Mouse (Mus musculus) embryonic facial prominence, embryonic 12.5 days (tissue): Measurements from ENCODE around the gene Ccnb1ip1. TPM values are rescaled to one million over a fixed set of nuclear protein-coding genes. Genes with fewer than 3 reads are reported as not detected.

Experiments
- ATAC-seq: fragments of 200-750 bp; cut with Nextera tagmentation; 2 replicates; pipeline ENCODE4 v1.8.0; 2017; ENCODE audit not compliant: insufficient number of reproducible peaks, insufficient read depth, low FRiP score, low TSS enrichment
- H3K27ac ChIP-seq: fragments of 300-500 bp; sonication (generic); 2 replicates; pipeline ENCODE4 v1.5.1; 2016; ENCODE audit warnings: mild to moderate bottlenecking
- H3K27me3 ChIP-seq: fragments of 300-500 bp; sonication (generic); 2 replicates; pipeline ENCODE4 v1.6.1; 2016; ENCODE audit warnings: mild to moderate bottlenecking, moderate library complexity
- H3K36me3 ChIP-seq: fragments of 300-500 bp; sonication (generic); 2 replicates; pipeline ENCODE4 v1.6.1; 2016; ENCODE audit warnings: mild to moderate bottlenecking
- H3K4me1 ChIP-seq: fragments of 300-500 bp; sonication (generic); 2 replicates; pipeline ENCODE4 v1.6.1; 2016
- H3K4me2 ChIP-seq: fragments of 300-500 bp; sonication (generic); replicated peaks from 2 replicates; pipeline ENCODE4 v1.6.1; 2016; ENCODE audit warnings: mild to moderate bottlenecking, moderate library complexity
- H3K4me3 ChIP-seq: fragments of 300-500 bp; sonication (generic); 2 replicates; pipeline ENCODE4 v1.5.1; 2016; ENCODE audit warnings: mild to moderate bottlenecking
- H3K9ac ChIP-seq: fragments of 300-500 bp; sonication (generic); 2 replicates; pipeline ENCODE4 v1.6.1; 2016; ENCODE audit warnings: mild to moderate bottlenecking, moderate library complexity
- H3K9me3 ChIP-seq: fragments of 300-500 bp; sonication (generic); 2 replicates; pipeline ENCODE4 v1.6.1; 2016; ENCODE audit warnings: mild to moderate bottlenecking, moderate library complexity
- WGBS: fragments of 180-500 bp; shearing (Covaris S2); methylation state at CpG from one replicate; pipeline ENCODE4 v1.1.7; 2016; 5-methylcytosine and 5-hydroxymethylcytosine counted together
- polyA plus RNA-seq: library from polyadenylated mRNA; unstranded; fragments of >200 nt; fragmentation: Nextera tagmentation; extraction: Ambion mirVana; gene quantifications from 2 replicates; pipeline ENCODE4 v1.2.1, GENCODE M21; 2016

Ccnb1ip1 gene
- polyA plus RNA-seq, 1 experiment from 2014 or later, result not detected

DNA sequence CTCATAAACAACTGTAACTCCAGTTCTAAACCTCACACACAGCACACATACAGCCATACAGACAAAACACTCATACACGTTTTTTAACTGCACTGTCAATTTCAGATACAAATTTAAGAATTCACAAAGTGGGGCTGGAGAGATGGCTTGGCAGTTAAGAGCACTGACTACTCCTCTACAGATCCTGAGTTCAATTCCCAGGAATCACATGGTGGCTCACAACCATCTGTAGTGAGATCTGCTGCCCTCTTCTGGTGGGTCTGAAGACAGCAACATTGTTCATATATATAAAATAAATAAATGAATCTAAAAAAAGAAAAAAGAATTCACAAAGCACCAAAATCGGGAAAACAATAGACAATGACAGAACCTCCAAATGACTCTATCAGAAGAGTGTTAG is 36.2 kb downstream of the Ccnb1ip1 start:
- H3K9ac ChIP-seq, result no peak overlapping the region
- no peak overlapping the region for H3K4me2 ChIP-seq
- H3K36me3 ChIP-seq, result peaks cover 75% of the 10 kb centered on the region
- no peaks in the 10 kb centered on the region for H3K4me1 ChIP-seq
- ATAC-seq, result no peak
- no peaks in the 10 kb centered on the region for H3K9me3 ChIP-seq
- H3K27me3 ChIP-seq, result no peaks in the 10 kb centered on the region
- H3K4me3 ChIP-seq, result no peak overlapping the region
- no peak overlapping the region for H3K27ac ChIP-seq
- 83% methylated on average over 2 of the region's 2 CpGs for WGBS

DNA sequence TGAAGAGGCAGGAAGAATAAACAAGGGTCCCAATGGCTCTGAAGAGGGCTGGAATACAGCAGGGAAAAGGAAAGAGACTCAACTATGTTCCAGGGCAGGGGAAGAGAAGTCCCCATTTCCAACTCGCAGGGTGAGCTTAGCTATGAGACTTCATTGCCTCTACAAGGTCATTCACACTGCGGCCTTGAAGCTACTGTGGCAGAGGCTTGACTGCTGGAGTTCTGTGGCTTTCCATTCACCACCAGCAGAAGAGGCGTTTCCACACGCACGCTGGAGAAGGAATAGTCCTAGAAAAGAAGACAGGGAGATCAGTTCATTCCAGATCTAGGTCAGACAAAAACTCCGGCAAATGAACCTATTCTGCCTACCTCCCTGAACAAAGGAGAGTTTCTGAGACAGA is 41.8 kb downstream of the Ccnb1ip1 start:
- Histone ChIP-seq H3K9me3 (no peaks in the 10 kb centered on the region), H3K27me3 (no peaks in the 10 kb centered on the region), H3K36me3 (peaks cover 56% of the 10 kb centered on the region), H3K9ac (no peak overlapping the region), H3K4me2 (no peak overlapping the region), H3K4me1 (no peaks in the 10 kb centered on the region), H3K27ac (no peak overlapping the region), H3K4me3 (no peak overlapping the region)
- 98% methylated on average over 6 of the region's 6 CpGs for WGBS
- no peak for ATAC-seq

- 73% methylated on average over 5 of the region's 5 CpGs for WGBS
- H3K4me3 ChIP-seq, result no peak overlapping the region
- no peaks in the 10 kb centered on the region for H3K4me1 ChIP-seq
- H3K36me3 ChIP-seq, result peaks cover 6% of the 10 kb centered on the region; the same call in 1 of the 2 replicates
- H3K9ac ChIP-seq, result no peak overlapping the region
- no peaks in the 10 kb centered on the region for H3K9me3 ChIP-seq
- no peak for ATAC-seq
- H3K27ac ChIP-seq, result no peak overlapping the region
- no peak overlapping the region for H3K4me2 ChIP-seq
- no peaks in the 10 kb centered on the region for H3K27me3 ChIP-seq
These were observed 49.0 kb downstream of the Ccnb1ip1 start for GRCm38 (mm10) chr14:50758416-50759085.

DNA sequence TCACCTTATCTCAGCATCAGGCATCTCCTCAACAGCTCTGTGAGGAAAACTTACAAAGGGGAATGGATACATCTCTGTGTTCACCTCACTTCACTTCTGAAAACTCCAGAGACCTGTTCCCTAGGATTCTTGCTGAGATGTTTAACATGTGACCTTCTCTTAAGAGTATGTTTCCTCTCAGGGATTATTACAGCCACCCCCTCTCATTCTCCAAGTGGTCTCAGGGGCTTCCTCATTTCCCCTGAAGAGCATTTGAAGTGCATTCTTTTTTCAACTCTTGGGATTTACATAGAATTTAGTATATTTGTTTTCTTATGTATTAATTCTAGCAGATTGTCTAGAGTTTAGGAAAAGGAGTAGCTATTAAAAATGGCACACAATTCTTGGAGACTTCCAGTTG is 62.5 kb downstream of the Ccnb1ip1 start, which contains the start of gene Olfr749:
TSS of gene Olfr749 (minus strand) at position 101 of the 400 bp plus-strand sequence.
- no peak within 1 kb of the TSS for H3K4me2 ChIP-seq
- no peaks in the 10 kb centered on the region for H3K4me1 ChIP-seq
- no peaks in the 10 kb centered on the region for H3K9me3 ChIP-seq
- H3K27ac ChIP-seq, result no peak within 1 kb of the TSS
- no peaks in the 10 kb centered on the region for H3K27me3 ChIP-seq
- no peak within 1 kb of the TSS for H3K9ac ChIP-seq
- H3K4me3 ChIP-seq, result no peak within 1 kb of the TSS
- no peaks in the 10 kb centered on the region for H3K36me3 ChIP-seq
- ATAC-seq, result no peak

- Histone ChIP-seq H3K4me2 (no peak overlapping the region), H3K4me3 (no peak overlapping the region), H3K36me3 (no peaks in the 10 kb centered on the region), H3K4me1 (no peaks in the 10 kb centered on the region), H3K27ac (no peak overlapping the region), H3K9ac (no peak overlapping the region), H3K9me3 (no peaks in the 10 kb centered on the region), H3K27me3 (no peaks in the 10 kb centered on the region)
- 80% methylated on average over 2 of the region's 2 CpGs for WGBS
- ATAC-seq, result no peak
These were observed 65.9 kb downstream of the Ccnb1ip1 start for GRCm38 (mm10) chr14:50741584-50741983.

DNA sequence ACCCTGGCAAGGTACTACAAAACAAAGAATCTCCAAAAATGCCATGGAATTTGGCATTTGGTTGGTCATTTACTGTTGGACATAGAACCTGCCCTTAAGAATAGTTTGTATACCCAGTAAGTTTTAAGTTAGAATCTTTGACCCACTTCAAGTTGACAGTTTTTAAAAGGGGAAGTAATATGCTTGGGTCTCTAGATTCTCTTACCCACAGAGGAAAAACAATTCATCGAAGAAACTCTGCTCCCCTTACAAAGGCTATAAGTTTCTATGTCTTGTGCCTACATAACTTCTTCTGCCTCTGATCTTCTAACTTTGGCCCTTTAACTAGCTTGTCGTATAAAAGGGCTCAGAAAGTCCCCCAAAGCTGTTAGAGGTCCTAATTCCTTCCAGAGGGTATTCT is 67.2 kb downstream of the Ccnb1ip1 start:
- no peaks in the 10 kb centered on the region for H3K27me3 ChIP-seq
- WGBS, result 64% methylated on average over 2 of the region's 2 CpGs
- ATAC-seq, result no peak

More for the DNA sequence above, 67.2 kb downstream of the Ccnb1ip1 start:
- Histone ChIP-seq H3K9me3 (no peaks in the 10 kb centered on the region), H3K4me1 (no peaks in the 10 kb centered on the region), H3K9ac (no peak overlapping the region), H3K4me3 (no peak overlapping the region), H3K27ac (no peak overlapping the region), H3K36me3 (no peaks in the 10 kb centered on the region), H3K4me2 (no peak overlapping the region)

Other genes starting within 250 kb of the Ccnb1ip1 start
- not detected in 2 replicates for gene Olfr744, start 192.9 kb downstream of the Ccnb1ip1 start, polyA plus RNA-seq
- 0.08 and 0.19 TPM in 2 replicates for gene Olfr745, start 168.3 kb downstream of the Ccnb1ip1 start, polyA plus RNA-seq
- gene Olfr746, start 160.6 kb downstream of the Ccnb1ip1 start, polyA plus RNA-seq, result not detected in 2 replicates
- gene Olfr747, start 114.5 kb downstream of the Ccnb1ip1 start, polyA plus RNA-seq, result not detected in 2 replicates
- not detected in 2 replicates for gene Olfr748, start 100.4 kb downstream of the Ccnb1ip1 start, polyA plus RNA-seq
- not detected in 2 replicates for gene Olfr749, start 62.6 kb downstream of the Ccnb1ip1 start, polyA plus RNA-seq
- gene Ttc5, start 22.2 kb downstream of the Ccnb1ip1 start, polyA plus RNA-seq, result 95.2 and 96.7 TPM in 2 replicates
- 63.8 and 67.6 TPM in 2 replicates for gene Parp2, start 109 bp upstream of the Ccnb1ip1 start, polyA plus RNA-seq
- gene Tep1, start 62.8 kb upstream of the Ccnb1ip1 start, polyA plus RNA-seq, result 3.5 and 5.7 TPM in 2 replicates
- 0.22 and 0.46 TPM in 2 replicates for gene Klhl33, start 89.8 kb upstream of the Ccnb1ip1 start, polyA plus RNA-seq
- 162 and 166 TPM in 2 replicates for gene Osgep, start 117.2 kb upstream of the Ccnb1ip1 start, polyA plus RNA-seq
- gene Apex1, start 117.2 kb upstream of the Ccnb1ip1 start, polyA plus RNA-seq, result 320 and 335 TPM in 2 replicates
- gene Pip4p1, start 123.1 kb upstream of the Ccnb1ip1 start, polyA plus RNA-seq, result 54.5 and 57.6 TPM in 2 replicates
- gene Pnp, start 123.3 kb upstream of the Ccnb1ip1 start, polyA plus RNA-seq, result 48.8 and 49.9 TPM in 2 replicates
- not detected in 2 replicates for gene Gm49342, start 136.8 kb upstream of the Ccnb1ip1 start, polyA plus RNA-seq
- gene Pnp2, start 148.3 kb upstream of the Ccnb1ip1 start, polyA plus RNA-seq, result 0.29 TPM in 1 of 2 replicates, not detected in the other
- not detected in 2 replicates for gene Rnase10, start 200.0 kb upstream of the Ccnb1ip1 start, polyA plus RNA-seq
- not detected in 2 replicates for gene Rnase9, start 234.1 kb upstream of the Ccnb1ip1 start, polyA plus RNA-seq
- not detected in 2 replicates for gene Rnase11, start 242.4 kb upstream of the Ccnb1ip1 start, polyA plus RNA-seq
- not detected in 2 replicates for gene Rnase12, start 249.9 kb upstream of the Ccnb1ip1 start, polyA plus RNA-seq